Mouse (Mus musculus) G1E (cell line): Measurements from ENCODE around the gene Dync1li2. TPM values are rescaled to one million over a fixed set of nuclear protein-coding genes. Genes with fewer than 3 reads are reported as not detected.
A peak's percentile ranks its signal among the peaks of the same experiment; 100 is the strongest.

ENCODE experiments used
- ATAC-seq: 2 replicates; pipeline ENCODE4 v1.8.0; 2016; ENCODE audit warnings: mild to moderate bottlenecking; ENCODE audit not compliant: insufficient number of reproducible peaks, poor library complexity, low FRiP score, severe bottlenecking; ENCODE audit errors: extremely low read depth
- DNase-seq: peaks from one replicate; pipeline ENCODE4 v3.0.0; 2012; ENCODE audit warnings: low spot score
- H3K27me3 ChIP-seq: 2 replicates; pipeline ENCODE4 v1.6.1; 2012; ENCODE audit warnings: mild to moderate bottlenecking, low read length, inconsistent platforms; ENCODE audit not compliant: insufficient read depth
- H3K36me3 ChIP-seq: replicated peaks from 2 replicates; pipeline ENCODE3; 2012; ENCODE audit warnings: mild to moderate bottlenecking, inconsistent platforms
- H3K4me1 ChIP-seq: 2 replicates; pipeline ENCODE4 v1.6.1; 2012; ENCODE audit warnings: low read depth, low read length, inconsistent platforms, mixed read lengths; ENCODE audit not compliant: insufficient read depth
- H3K4me3 ChIP-seq: 2 replicates; pipeline ENCODE4 v1.5.1; 2012; ENCODE audit warnings: low read depth, mild to moderate bottlenecking, inconsistent platforms, low read length, moderate library complexity, mixed read lengths
- H3K9me3 ChIP-seq: replicated peaks from 2 replicates; pipeline ENCODE4 v1.6.1; 2012; ENCODE audit warnings: inconsistent platforms
- CTCF ChIP-seq: IDR thresholded peaks from 2 replicates; pipeline ENCODE4 v1.5.1; 2012; ENCODE audit warnings: low read depth, low read length, inconsistent platforms, mixed read lengths
- GATA1 ChIP-seq: IDR thresholded peaks from 2 replicates; pipeline ENCODE4 v1.6.1; 2012; ENCODE audit warnings: borderline replicate concordance, low read length, inconsistent platforms, mixed read lengths
- GATA2 ChIP-seq: IDR thresholded peaks from 2 replicates; pipeline ENCODE4 v1.6.1; 2012; ENCODE audit warnings: low read depth, low read length, inconsistent platforms, borderline replicate concordance
- POLR2AphosphoS5 ChIP-seq: IDR thresholded peaks from 2 replicates; pipeline ENCODE4 v1.6.1; 2012; ENCODE audit warnings: low read depth, low read length, inconsistent platforms; ENCODE audit not compliant: insufficient replicate concordance
- TAL1 ChIP-seq: conservative IDR thresholded peaks from 2 replicates; pipeline ENCODE4 v1.6.1; 2012; ENCODE audit warnings: low read depth, low read length, inconsistent platforms, mixed read lengths
- polyA plus RNA-seq: library from polyadenylated mRNA; stranded (reverse); fragments of >175 nt; gene quantifications from 2 replicates; pipeline ENCODE4 v1.2.3, GENCODE M21; 2012
- total RNA-seq, 2 experiments: library from RNA; stranded (forward) in 1 of 2; stranded (reverse) in 1 of 2; fragments of 200-1000 nt in 1 of 2; fragments of >200 nt in 1 of 2; fragmentation: Nextera tagmentation in 1 of 2; gene quantifications; 2 replicates each; pipeline ENCODE4 v1.2.3; 2014 to 2017

The Dync1li2 gene
- total and polyA plus RNA-seq, 3 experiments, result 13.9 to 52.5 (median 32.1) TPM

DNA sequence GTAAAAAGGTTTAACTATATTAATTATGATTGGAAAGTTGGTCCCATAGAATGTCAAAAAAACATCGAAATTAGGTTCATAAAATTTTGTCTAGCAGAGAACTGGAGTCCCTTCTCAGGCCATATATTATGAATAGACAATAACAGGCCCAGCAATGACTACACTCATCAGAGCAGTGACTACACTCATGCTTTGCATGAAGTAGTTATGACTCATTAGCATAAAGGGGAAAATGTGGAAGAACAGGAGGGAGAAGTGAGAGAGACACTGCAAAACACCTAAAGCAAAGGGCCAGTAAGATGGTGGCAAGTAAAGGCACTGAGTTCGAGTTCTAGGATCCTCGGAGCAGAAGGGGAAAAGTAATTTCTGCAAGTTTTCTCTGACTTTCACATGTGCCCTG, 3.2 kb upstream of the Dync1li2 start:
- H3K4me3 ChIP-seq, result no peak overlapping the region
- no peak for TF ChIP-seq POLR2AphosphoS5
- no peak for TF ChIP-seq TAL1
- TF ChIP-seq CTCF, result no peak
- TF ChIP-seq GATA2, result no peak
- no peak for TF ChIP-seq GATA1
- H3K36me3 ChIP-seq, result peaks cover 5% of the 10 kb centered on the region
- peaks cover 17% of the 10 kb centered on the region for H3K4me1 ChIP-seq
- ATAC-seq (no peak), DNase-seq (no peak)
- peaks cover 12% of the 10 kb centered on the region for H3K27me3 ChIP-seq
- H3K9me3 ChIP-seq, result no peaks in the 10 kb centered on the region

DNA sequence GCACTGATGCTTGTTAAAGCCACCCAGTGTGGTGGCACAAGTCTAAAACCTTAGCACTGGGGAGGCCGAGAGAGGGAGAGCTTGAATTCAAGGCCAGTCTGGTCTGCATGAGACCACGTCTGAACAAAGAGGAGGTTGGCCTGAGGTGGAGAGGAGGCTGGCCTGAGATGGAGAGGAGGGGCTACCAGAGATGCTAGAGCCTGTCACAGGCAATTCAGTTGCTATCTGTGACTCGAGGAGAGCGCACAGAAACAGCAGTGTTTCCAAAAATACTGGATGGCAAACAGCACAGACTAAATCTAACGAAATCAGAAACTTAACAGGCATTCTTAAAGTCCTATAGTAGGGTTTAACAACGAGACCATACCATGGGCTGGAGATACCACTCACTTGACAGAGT, 2.4 kb upstream of the Dync1li2 start:
- no peak for ATAC-seq
- TF ChIP-seq GATA1 (no peak), CTCF (no peak), TAL1 (no peak), GATA2 (no peak)
- Histone ChIP-seq H3K4me3 (no peak overlapping the region), H3K27me3 (peaks cover 9% of the 10 kb centered on the region; the same call in 1 of the 2 replicates), H3K9me3 (no peaks in the 10 kb centered on the region), H3K4me1 (peaks cover 22% of the 10 kb centered on the region), H3K36me3 (peaks cover 13% of the 10 kb centered on the region)
- no peak for DNase-seq

DNA sequence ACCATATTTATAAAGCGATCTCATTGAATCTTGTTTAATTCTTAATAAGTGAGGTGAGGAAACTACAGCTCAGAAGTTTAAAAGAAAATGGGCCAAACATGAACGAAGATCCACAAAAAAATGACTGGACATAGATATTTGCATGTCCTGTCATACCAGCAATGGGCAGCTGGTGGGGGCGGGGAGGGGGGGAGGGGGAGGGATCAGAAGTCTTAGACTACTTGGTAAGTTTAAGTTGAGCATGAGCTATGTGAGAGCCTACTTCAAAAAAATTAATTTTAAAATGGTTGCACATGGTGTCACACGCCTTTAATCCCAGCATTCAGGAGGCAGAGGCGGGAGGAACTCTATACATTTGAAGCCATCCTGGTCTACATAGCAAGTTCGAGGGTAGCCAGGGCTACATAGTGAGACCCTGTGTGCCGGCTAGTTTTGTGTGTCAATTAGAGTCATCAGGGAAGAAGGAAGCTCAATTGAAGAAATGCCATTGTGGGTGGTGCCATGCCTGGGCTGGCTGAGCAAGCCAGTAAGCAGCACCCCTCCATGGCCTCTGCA, 355 bp upstream of the Dync1li2 start:
- H3K4me1 ChIP-seq, result peaks cover 28% of the 10 kb centered on the region
- H3K36me3 ChIP-seq, result peaks cover 33% of the 10 kb centered on the region
- TF ChIP-seq GATA2 (no peak), TAL1 (no peak), POLR2AphosphoS5 (no peak), CTCF (no peak), GATA1 (no peak)
- ATAC-seq (no peak), DNase-seq (no peak)
- H3K27me3 ChIP-seq, result peaks cover 8% of the 10 kb centered on the region; the same call in 1 of the 2 replicates
- peak overlapping the region; percentile 99 for H3K4me3 ChIP-seq
- H3K9me3 ChIP-seq, result no peaks in the 10 kb centered on the region

DNA sequence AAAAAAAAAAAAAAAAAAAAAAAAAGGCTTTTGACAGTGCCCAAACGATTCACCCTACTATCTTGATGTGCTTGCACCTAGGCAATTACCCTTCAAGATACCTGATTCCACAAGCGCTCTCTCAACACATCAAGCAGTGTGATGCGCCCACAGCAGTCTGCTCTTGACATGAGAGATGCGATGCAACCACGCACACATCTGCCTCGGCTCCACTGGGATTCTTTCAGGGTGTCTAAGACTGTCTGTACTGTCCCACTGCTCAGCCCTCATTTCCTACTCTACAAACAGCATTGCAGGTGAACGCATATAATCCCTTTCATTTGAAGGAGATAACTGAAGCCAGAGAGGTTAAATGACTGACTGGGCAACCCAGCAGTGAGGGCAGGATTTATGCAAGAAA, 1.2 kb downstream of the Dync1li2 start:
- Histone ChIP-seq H3K9me3 (no peaks in the 10 kb centered on the region), H3K36me3 (peaks cover 47% of the 10 kb centered on the region), H3K4me1 (peaks cover 28% of the 10 kb centered on the region), H3K4me3 (peak overlapping the region; percentile 99), H3K27me3 (peaks cover 6% of the 10 kb centered on the region; the same call in 1 of the 2 replicates)
- TF ChIP-seq GATA1 (no peak), POLR2AphosphoS5 (no peak), GATA2 (no peak), CTCF (no peak), TAL1 (no peak)
- DNase-seq (no peak), ATAC-seq (no peak)

DNA sequence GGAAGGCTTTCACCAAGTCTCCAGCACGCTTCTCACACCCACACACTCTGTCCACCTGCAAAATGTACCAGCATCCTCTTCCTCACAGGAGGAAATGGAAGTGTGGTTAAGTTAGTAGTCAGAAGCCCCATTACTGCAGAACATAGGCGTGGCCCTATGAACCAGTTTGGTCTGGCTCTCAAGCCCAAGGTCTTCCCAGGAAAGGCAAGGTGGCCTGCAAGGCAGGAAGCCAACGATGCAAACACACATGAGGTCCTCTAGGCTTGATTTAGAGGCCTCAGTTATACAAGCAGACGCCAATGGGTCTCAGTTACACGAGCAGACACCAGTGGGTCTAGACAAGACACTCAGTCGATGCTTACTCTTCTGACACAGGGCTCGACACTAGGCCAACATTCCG, 3.4 kb downstream of the Dync1li2 start:
- no peak overlapping the region for H3K4me3 ChIP-seq
- H3K36me3 ChIP-seq, result peaks cover 67% of the 10 kb centered on the region

DNA sequence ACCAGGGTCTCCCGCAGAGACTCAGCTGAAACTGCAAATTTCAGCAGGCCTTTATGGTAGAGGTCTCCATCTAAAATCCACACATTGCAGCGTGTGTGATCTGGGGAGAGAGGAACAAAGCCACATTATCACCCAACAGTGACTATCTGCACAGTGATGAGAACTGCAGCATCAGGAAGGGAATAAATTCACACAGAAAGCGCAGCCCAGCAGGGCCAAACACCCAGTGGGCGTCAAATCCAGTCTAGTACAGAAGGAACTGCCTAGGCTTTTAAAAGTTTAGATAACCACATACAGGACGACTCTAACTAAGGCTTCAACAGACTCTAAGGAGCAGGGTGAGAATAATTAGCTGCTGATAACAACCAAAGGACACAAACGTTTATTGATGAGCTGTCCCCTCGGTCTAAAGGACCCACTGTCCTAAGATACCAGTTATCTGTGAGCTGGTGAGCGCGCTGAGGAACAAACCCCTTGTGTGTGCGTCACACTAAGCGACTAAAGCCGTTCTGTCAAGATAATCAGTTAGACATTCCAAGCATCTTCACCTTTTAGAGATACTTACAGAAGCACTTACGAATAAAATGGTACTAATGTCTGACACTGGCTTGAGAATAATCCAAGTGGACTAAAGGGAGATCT, 5.2 kb downstream of the Dync1li2 start:
- H3K27me3 ChIP-seq, result no peaks in the 10 kb centered on the region
- H3K4me3 ChIP-seq, result no peak overlapping the region
- no peak for TF ChIP-seq GATA1
- no peak for TF ChIP-seq CTCF
- TF ChIP-seq GATA2, result no peak
- TF ChIP-seq POLR2AphosphoS5, result no peak
- TF ChIP-seq TAL1, result no peak

More for the DNA sequence above, 3.4 kb downstream of the Dync1li2 start:
- TF ChIP-seq CTCF (no peak), POLR2AphosphoS5 (no peak), TAL1 (no peak), GATA2 (no peak), GATA1 (no peak)
- H3K9me3 ChIP-seq, result no peaks in the 10 kb centered on the region
- H3K4me1 ChIP-seq, result peaks cover 37% of the 10 kb centered on the region
- H3K27me3 ChIP-seq, result no peaks in the 10 kb centered on the region
- no peak for ATAC-seq
- no peak for DNase-seq

DNA sequence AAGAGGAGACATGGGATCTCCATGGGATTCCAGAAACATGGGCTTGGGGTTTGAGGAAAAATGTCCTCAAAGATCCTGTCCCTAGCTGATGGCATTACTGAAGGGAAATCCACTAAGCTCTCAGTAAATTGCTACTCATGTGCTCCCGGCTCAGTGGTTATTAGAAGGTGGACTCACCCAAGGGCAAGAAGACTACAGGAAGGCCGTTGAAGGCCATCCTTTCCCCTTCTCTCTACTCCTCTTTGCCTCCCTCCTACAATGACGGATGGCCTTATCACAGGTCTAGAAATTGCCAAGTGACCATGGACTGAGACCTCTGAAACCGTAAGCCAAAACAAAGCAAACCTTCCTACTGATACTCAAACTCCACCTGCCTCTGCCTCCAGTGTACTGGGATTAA, 6.3 kb downstream of the Dync1li2 start:
- Histone ChIP-seq H3K4me1 (peaks cover 28% of the 10 kb centered on the region), H3K36me3 (peaks cover 94% of the 10 kb centered on the region), H3K9me3 (no peaks in the 10 kb centered on the region), H3K4me3 (no peak overlapping the region), H3K27me3 (no peaks in the 10 kb centered on the region)
- ATAC-seq, result no peak
- no peak for DNase-seq
- TF ChIP-seq GATA2, result no peak
- no peak for TF ChIP-seq GATA1
- TF ChIP-seq POLR2AphosphoS5, result no peak
- TF ChIP-seq TAL1, result no peak
- no peak for TF ChIP-seq CTCF

More for the DNA sequence above, 5.2 kb downstream of the Dync1li2 start:
- Histone ChIP-seq H3K9me3 (no peaks in the 10 kb centered on the region), H3K36me3 (peaks cover 85% of the 10 kb centered on the region), H3K4me1 (peaks cover 36% of the 10 kb centered on the region)
- ATAC-seq (no peak), DNase-seq (no peak)
